Mouse (Mus musculus) stomach, embryonic 16.5 days (tissue): ENCODE data around the gene Defb48. TPM values are rescaled to one million over a fixed set of nuclear protein-coding genes. Genes with fewer than 3 reads are reported as not detected.

ENCODE experiments used
- ATAC-seq: fragments of 200-750 bp; cut with Nextera tagmentation; 2 replicates; pipeline ENCODE4 v1.8.0; 2017; ENCODE audit warnings: moderate number of reproducible peaks, moderate TSS enrichment; ENCODE audit not compliant: insufficient read depth, low FRiP score
- H3K27ac ChIP-seq: fragments of 300-500 bp; sonication (generic); 2 replicates; pipeline ENCODE4 v1.5.1; 2014; ENCODE audit warnings: low read length
- H3K27me3 ChIP-seq: fragments of 300-500 bp; sonication (generic); 2 replicates; pipeline ENCODE4 v1.6.1; 2014; ENCODE audit warnings: low read length, control low read depth, mixed read lengths; ENCODE audit not compliant: control insufficient read depth, insufficient read depth
- H3K36me3 ChIP-seq: fragments of 300-500 bp; sonication (generic); 2 replicates; pipeline ENCODE4 v1.6.1; 2014; ENCODE audit warnings: low read length; ENCODE audit not compliant: control insufficient read depth, insufficient read depth
- H3K4me1 ChIP-seq: fragments of 300-500 bp; sonication (generic); 2 replicates; pipeline ENCODE4 v1.6.1; 2014; ENCODE audit warnings: low read length, control low read depth, mixed read lengths; ENCODE audit not compliant: control insufficient read depth, insufficient read depth
- H3K4me2 ChIP-seq: fragments of 300-500 bp; sonication (generic); 2 replicates; pipeline ENCODE4 v1.6.1; 2014; ENCODE audit warnings: low read depth, low read length, mixed read lengths
- H3K4me3 ChIP-seq: fragments of 300-500 bp; sonication (generic); replicated peaks from 2 replicates; pipeline ENCODE4 v1.5.1; 2014; ENCODE audit warnings: mild to moderate bottlenecking, low read length
- H3K9ac ChIP-seq: fragments of 300-500 bp; sonication (generic); 2 replicates; pipeline ENCODE4 v1.6.1; 2014; ENCODE audit warnings: low read length
- H3K9me3 ChIP-seq: fragments of 300-500 bp; sonication (generic); replicated peaks from 2 replicates; pipeline ENCODE4 v1.6.1; 2016; ENCODE audit warnings: low read length, control low read depth; ENCODE audit not compliant: control insufficient read depth
- WGBS: fragments of 180-500 bp; shearing (Covaris S2); extraction: QIAGEN DNeasy Blood & Tissue Kit; methylation state at CpG from one replicate; pipeline ENCODE4 v1.1.7; 2014; 5-methylcytosine and 5-hydroxymethylcytosine counted together
- polyA plus RNA-seq: library from polyadenylated mRNA; unstranded; fragments of >200 nt; fragmentation: Nextera tagmentation; extraction: Ambion mirVana; gene quantifications from 2 replicates; pipeline ENCODE4 v1.2.1, GENCODE M21; 2015

The Defb48 gene
- polyA plus RNA-seq, 1 experiment from 2014 or later, result not detected

- Histone ChIP-seq H3K36me3 (peaks cover 6% of the 10 kb centered on the region; the same call in 1 of the 2 replicates), H3K4me2 (no peak overlapping the region), H3K9me3 (0 out of 2 replicates have a peak, but pooled peaks cover 2% of the 10 kb centered on the region), H3K4me3 (no peak overlapping the region), H3K9ac (no peak overlapping the region), H3K27me3 (no peaks in the 10 kb centered on the region), H3K4me1 (no peaks in the 10 kb centered on the region), H3K27ac (no peak overlapping the region)
- ATAC-seq, result no peak
- WGBS, result 94% methylated on average over 3 of the region's 3 CpGs
These were observed 44.9 kb downstream of the Defb48 start for GRCm38 (mm10) chr14:62939435-62939834.

GRCm38 (mm10) chr14:62937675-62938074 lies 46.6 kb downstream of the Defb48 start:
- WGBS, result 76% methylated on average over 5 of the region's 5 CpGs
- H3K27me3 ChIP-seq, result no peaks in the 10 kb centered on the region

DNA sequence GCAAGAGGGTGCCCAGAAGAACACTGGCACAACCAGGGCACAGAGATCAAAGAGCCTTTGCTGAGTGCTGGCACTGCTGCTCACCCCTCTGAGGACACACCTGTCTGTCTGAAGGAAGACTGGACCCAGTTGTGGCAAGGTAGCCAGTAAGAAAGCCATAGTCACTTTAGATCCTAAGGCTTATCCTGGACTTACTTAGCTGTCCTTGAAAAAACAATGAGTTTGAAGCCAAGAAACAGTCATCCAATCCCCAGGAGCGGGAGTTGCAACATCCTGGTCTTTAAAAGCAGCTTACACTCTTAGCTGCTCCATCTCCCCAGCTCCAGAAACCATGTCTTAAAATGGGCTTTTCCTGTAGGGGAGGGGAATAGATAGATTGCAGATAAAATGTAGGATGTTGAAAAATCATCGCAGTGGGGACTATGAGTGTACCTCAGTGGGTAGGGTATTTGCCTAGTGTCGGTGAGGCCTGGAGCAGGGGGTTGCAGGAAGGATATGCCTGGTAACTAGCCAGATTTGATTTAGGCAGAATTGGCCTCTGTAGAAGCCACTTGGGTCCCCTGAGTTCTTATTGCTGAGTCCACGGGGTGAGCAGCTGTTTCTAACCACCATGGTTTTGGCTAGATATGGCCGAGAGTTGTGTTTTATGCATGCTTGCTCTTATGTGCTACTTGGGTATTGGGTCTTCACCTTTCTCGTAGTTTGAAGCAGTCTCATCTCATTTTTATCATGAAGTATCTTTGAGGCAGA lies 47.5 kb downstream of the Defb48 start:
- Histone ChIP-seq H3K4me3 (no peak overlapping the region), H3K4me2 (no peak overlapping the region), H3K36me3 (no peaks in the 10 kb centered on the region), H3K9me3 (0 out of 2 replicates have a peak, but pooled peaks cover 2% of the 10 kb centered on the region), H3K27ac (no peak overlapping the region), H3K27me3 (no peaks in the 10 kb centered on the region), H3K4me1 (no peaks in the 10 kb centered on the region), H3K9ac (no peak overlapping the region)
- no peak for ATAC-seq
- 81% methylated on average over 6 of the region's 6 CpGs for WGBS

More at GRCm38 (mm10) chr14:62937675-62938074, 46.6 kb downstream of the Defb48 start:
- 0 out of 2 replicates have a peak, but pooled peaks cover 2% of the 10 kb centered on the region for H3K9me3 ChIP-seq
- no peak overlapping the region for H3K9ac ChIP-seq
- no peak overlapping the region for H3K4me3 ChIP-seq
- ATAC-seq, result no peak
- no peak overlapping the region for H3K27ac ChIP-seq
- no peak overlapping the region for H3K4me2 ChIP-seq
- no peaks in the 10 kb centered on the region for H3K4me1 ChIP-seq
- no peaks in the 10 kb centered on the region for H3K36me3 ChIP-seq

DNA sequence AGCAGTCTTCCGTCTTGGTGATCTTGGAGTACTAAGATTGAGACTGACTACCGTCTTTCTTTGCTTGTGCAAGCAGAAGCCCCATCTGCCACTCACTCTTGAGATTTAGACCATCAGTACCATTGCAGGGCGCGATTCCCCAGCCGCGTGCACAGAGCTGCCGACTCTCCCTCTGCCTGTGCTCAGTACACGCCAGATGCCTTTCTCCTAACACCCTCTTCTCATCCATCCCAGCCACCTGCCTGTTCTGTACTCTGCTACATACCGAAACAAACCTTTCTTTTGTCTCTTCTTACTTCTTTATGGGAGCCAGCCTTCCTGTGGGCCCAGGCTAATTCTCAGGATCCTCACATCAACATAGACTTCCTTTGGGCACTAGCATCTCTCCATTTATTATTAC lies 48.9 kb downstream of the Defb48 start:
- Histone ChIP-seq H3K9ac (no peak overlapping the region), H3K27ac (no peak overlapping the region), H3K9me3 (0 out of 2 replicates have a peak, but pooled peaks cover 2% of the 10 kb centered on the region), H3K4me2 (no peak overlapping the region), H3K4me3 (no peak overlapping the region), H3K4me1 (no peaks in the 10 kb centered on the region), H3K27me3 (no peaks in the 10 kb centered on the region), H3K36me3 (no peaks in the 10 kb centered on the region)
- WGBS, result 83% methylated on average over 9 of the region's 9 CpGs
- no peak for ATAC-seq

DNA sequence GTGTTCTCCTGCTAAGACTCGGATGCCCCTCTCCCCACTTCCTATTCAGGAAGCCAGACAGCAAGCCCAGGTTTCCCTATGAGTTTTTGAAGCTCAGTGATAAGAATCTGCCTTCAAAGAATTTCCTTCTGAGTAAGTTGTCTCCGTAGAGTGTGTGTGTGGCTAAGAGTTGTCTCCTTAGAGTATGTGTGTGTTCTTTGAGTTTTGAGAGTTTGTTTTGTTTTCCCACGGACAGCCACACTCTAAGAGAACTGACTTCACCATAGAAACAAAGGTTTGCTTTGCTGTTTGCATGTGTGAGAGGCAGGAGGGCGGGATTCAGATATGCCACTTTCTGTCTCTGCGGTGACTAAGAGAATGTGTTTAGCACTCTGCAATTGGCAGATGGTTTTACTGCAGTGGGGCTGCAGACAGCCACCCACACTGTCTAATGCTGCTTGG lies 56.2 kb downstream of the Defb48 start:
- Histone ChIP-seq H3K9me3 (0 out of 2 replicates have a peak, but pooled peaks cover 3% of the 10 kb centered on the region), H3K27me3 (no peaks in the 10 kb centered on the region), H3K9ac (no peak overlapping the region), H3K4me2 (no peak overlapping the region), H3K36me3 (peaks cover 4% of the 10 kb centered on the region; the same call in 1 of the 2 replicates), H3K27ac (no peak overlapping the region), H3K4me1 (no peaks in the 10 kb centered on the region), H3K4me3 (no peak overlapping the region)
- 65% methylated on average over 5 of the region's 5 CpGs for WGBS
- ATAC-seq, result no peak

Other genes with a start within 250 kb of the Defb48 start
- 17.2 and 20.4 TPM in 2 replicates for gene Ints6, start 223.3 kb downstream of the Defb48 start, polyA plus RNA-seq
- 6.4 and 7.2 TPM in 2 replicates for gene Wdfy2, start 146.8 kb downstream of the Defb48 start, polyA plus RNA-seq
- not detected in 2 replicates for gene Defb47, start 13.6 kb upstream of the Defb48 start, polyA plus RNA-seq
- gene Defb43, start 27.3 kb upstream of the Defb48 start, polyA plus RNA-seq, result not detected in 2 replicates
- gene Defb42, start 62.5 kb upstream of the Defb48 start, polyA plus RNA-seq, result 0.31 and 0.36 TPM in 2 replicates
- gene Defb30, start 65.5 kb upstream of the Defb48 start, polyA plus RNA-seq, result not detected in 2 replicates